Mouse (Mus musculus) neural tube, embryonic 13.5 days (tissue): ENCODE results near the gene Trpv2. TPM values are rescaled to one million over a fixed set of nuclear protein-coding genes. Genes with fewer than 3 reads are reported as not detected.

Source experiments
- ATAC-seq: fragments of 200-750 bp; cut with Nextera tagmentation; 2 replicates; pipeline ENCODE4 v1.8.0; 2017; ENCODE audit warnings: low read depth, mild to moderate bottlenecking, moderate TSS enrichment, moderate library complexity
- H3K27ac ChIP-seq: fragments of 300-500 bp; sonication (generic); replicated peaks from 2 replicates; pipeline ENCODE4 v1.5.1; 2015; ENCODE audit warnings: moderate library complexity, mild to moderate bottlenecking, inconsistent platforms
- H3K27me3 ChIP-seq: fragments of 300-500 bp; sonication (generic); 2 replicates; pipeline ENCODE4 v1.6.1; 2015; ENCODE audit warnings: mild to moderate bottlenecking, inconsistent platforms
- H3K36me3 ChIP-seq: fragments of 300-500 bp; sonication (generic); 2 replicates; pipeline ENCODE4 v1.6.1; 2015; ENCODE audit warnings: mild to moderate bottlenecking, inconsistent platforms
- H3K4me1 ChIP-seq: fragments of 300-500 bp; sonication (generic); replicated peaks from 2 replicates; pipeline ENCODE4 v1.6.1; 2015; ENCODE audit warnings: inconsistent platforms
- H3K4me2 ChIP-seq: fragments of 300-500 bp; sonication (generic); 2 replicates; pipeline ENCODE4 v1.6.1; 2015; ENCODE audit warnings: inconsistent platforms, mild to moderate bottlenecking, moderate library complexity
- H3K4me3 ChIP-seq: fragments of 300-500 bp; sonication (generic); 2 replicates; pipeline ENCODE4 v1.5.1; 2015; ENCODE audit warnings: mild to moderate bottlenecking, inconsistent platforms
- H3K9ac ChIP-seq: fragments of 300-500 bp; sonication (generic); 2 replicates; pipeline ENCODE4 v1.6.1; 2015; ENCODE audit warnings: moderate library complexity, mild to moderate bottlenecking, inconsistent platforms
- H3K9me3 ChIP-seq: fragments of 300-500 bp; sonication (generic); 2 replicates; pipeline ENCODE4 v1.6.1; 2016; ENCODE audit warnings: inconsistent platforms
- WGBS: fragments of 180-500 bp; shearing (Covaris S2); methylation state at CpG from one replicate; pipeline ENCODE4 v1.1.7; 2015; 5-methylcytosine and 5-hydroxymethylcytosine counted together
- polyA plus RNA-seq: library from polyadenylated mRNA; unstranded; fragments of >200 nt; fragmentation: Nextera tagmentation; extraction: Ambion mirVana; gene quantifications from 2 replicates; pipeline ENCODE4 v1.2.1, GENCODE M21; 2015

Gene Trpv2
- polyA plus RNA-seq, 1 experiment from 2014 or later, result 25.0 TPM

DNA sequence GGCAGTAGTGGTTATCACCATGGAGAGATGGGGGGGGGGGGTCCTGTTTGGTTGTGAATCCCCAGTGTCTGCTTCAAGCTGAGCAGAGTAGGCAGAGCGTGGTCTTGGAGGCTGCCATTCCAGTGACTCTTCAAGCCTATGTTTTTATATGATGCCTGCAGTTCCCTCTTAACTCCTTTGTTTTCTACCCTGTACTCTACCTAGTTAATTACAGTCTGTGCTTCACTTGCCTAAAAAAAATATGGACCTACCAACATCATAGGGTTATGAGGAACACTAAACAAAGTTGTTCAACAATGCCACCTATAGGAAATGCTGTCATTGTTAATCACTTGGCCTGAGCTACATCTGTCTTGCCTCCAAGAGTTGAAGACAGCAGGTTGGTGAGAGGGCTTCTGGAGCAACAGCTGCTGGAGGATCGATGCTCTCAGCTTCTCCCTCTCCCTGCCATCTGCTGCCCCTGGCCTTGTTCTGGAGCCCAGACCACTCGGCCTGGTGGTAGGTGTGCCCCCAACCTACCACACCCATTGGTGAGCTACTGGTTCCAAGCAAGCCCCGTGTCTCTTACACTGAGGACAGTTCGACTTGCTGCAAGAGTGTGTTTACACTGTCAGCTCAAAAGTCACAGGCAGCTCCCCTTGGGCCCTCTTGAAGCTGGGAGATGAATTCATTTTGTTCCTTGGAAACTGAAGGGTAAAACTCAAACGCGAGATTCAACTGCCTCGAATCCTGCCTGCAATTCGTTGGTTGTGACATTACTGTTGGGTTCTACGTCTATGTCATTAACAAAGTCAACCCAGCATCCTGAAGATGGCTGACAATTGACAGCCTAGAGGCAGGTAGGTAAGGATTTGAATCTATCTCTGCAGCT, 32.2 kb downstream of the Trpv2 start:
- H3K4me1 ChIP-seq, result peaks cover 49% of the 10 kb centered on the region
- 0 out of 2 replicates have a peak overlapping the region, but pooled peaks have one; percentile 35 for H3K27ac ChIP-seq

DNA sequence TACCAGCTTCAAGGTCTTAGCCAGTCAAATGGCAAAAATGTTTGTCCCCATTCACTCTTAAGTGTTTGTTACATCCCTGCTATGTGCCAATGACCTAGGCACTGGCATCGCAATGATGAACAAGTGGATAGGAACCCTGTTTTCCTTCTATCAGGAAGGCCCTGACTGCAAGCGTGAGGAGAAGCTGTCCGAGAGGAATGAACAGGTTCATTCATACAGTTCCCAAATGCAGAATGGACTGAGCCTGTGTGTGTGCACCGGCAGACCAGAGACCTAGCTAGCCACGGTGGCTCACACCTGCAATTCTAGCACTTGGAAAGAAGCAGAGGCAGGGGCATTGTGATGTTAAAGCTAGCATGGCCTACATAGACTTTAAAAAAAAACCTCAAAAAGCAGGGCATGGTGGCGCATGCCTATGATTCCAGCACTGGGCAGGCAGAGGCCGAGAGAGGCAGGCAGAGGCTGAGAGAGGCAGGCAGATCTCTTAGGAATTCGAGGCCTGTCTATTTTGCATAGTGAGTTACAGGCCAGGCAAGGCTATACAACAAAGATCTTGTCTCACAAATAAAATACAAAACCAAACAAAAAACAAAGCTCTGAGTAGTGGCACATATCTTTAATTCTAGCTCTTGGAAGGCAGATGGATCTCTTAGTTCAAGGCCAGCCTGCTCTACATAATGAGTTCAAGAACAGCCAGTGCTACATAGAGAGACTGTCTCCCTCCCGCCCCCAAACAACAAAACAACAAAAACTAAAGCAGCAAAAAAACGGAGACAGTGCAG, 33.1 kb downstream of the Trpv2 start:
- H3K9ac ChIP-seq, result peak overlapping the region; percentile 38; the same call in 1 of the 2 replicates
- H3K4me3 ChIP-seq, result no peak overlapping the region
- H3K9me3 ChIP-seq, result no peaks in the 10 kb centered on the region
- peaks cover 49% of the 10 kb centered on the region for H3K4me1 ChIP-seq
- no peaks in the 10 kb centered on the region for H3K27me3 ChIP-seq
- peaks cover 66% of the 10 kb centered on the region for H3K36me3 ChIP-seq
- H3K27ac ChIP-seq, result peak overlapping the region; percentile 20; the same call in 1 of the 2 replicates
- H3K4me2 ChIP-seq, result no peak overlapping the region
- ATAC-seq, result no peak
- 60% methylated on average over 10 of the region's 10 CpGs for WGBS

More for the DNA sequence above, 32.2 kb downstream of the Trpv2 start:
- no peak overlapping the region for H3K4me3 ChIP-seq
- ATAC-seq, result no peak
- H3K27me3 ChIP-seq, result no peaks in the 10 kb centered on the region
- WGBS, result 64% methylated on average over 10 of the region's 10 CpGs
- peak overlapping the region; percentile 99; the same call in 1 of the 2 replicates for H3K9ac ChIP-seq
- H3K4me2 ChIP-seq, result peak overlapping the region; percentile 96
- no peaks in the 10 kb centered on the region for H3K9me3 ChIP-seq
- peaks cover 66% of the 10 kb centered on the region for H3K36me3 ChIP-seq

DNA sequence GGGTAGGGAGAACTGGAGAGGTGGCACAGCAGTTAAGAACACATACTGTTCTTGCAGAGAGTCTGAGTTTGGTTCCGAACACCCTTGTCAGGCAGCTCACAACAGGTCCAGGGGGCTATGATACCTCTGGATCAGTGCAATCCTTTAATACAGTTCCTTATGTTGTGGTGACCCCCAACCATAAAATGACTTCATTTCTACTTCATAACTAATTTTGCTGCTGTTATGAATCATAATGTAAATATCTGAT, 33.6 kb downstream of the Trpv2 start:
- WGBS, result 95% methylated on average over 1 of the region's 1 CpGs
- no peak overlapping the region for H3K27ac ChIP-seq
- no peak overlapping the region for H3K4me3 ChIP-seq
- peaks cover 54% of the 10 kb centered on the region for H3K4me1 ChIP-seq
- ATAC-seq, result no peak
- H3K36me3 ChIP-seq, result peaks cover 66% of the 10 kb centered on the region
- H3K9me3 ChIP-seq, result no peaks in the 10 kb centered on the region
- no peak overlapping the region for H3K4me2 ChIP-seq
- H3K27me3 ChIP-seq, result no peaks in the 10 kb centered on the region
- H3K9ac ChIP-seq, result no peak overlapping the region

DNA sequence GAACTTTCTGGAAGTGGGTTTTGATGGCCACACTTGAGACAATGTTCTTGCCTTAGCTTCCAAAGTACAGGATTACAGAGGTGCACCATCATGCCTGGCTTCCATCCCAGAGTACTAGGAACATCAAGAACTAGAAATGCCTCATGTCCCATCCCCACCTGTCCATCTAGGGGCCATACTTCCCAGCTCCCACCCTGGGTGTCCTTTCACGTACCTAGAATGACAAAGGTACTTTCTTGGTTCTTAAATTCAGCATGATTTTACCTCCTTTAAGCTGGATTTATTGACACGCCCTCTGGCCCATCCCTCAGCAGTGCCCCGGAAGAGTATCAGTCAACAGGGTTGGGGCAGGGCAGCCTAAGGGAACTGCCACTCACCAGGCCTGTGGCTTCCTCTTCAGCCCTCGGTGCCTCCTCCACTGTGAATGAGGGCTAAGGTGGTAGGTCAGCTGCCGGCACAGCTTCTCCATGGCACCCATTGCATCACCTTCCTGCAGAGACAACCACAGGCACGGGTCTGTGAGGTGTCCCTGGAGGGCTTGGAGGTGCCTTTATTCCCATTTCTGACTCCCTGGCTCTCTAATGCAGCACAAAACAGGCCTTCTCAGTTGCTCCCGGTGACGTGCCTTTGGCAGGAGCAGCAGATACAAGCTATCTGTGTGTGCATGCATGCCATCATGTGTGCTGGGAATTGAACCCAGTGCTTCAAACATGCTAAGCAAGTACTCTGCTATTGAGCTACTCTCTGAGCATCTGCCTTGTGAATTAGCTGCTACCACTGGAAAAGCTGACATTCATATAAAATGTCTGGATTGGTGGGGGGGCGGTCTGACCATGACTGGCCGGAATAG, 34.8 kb downstream of the Trpv2 start:
- Histone ChIP-seq H3K9ac (no peak overlapping the region), H3K4me3 (no peak overlapping the region), H3K27ac (no peak overlapping the region), H3K36me3 (peaks cover 65% of the 10 kb centered on the region), H3K4me2 (no peak overlapping the region), H3K27me3 (no peaks in the 10 kb centered on the region), H3K4me1 (peaks cover 56% of the 10 kb centered on the region), H3K9me3 (no peaks in the 10 kb centered on the region)
- ATAC-seq, result no peak
- 82% methylated on average over 10 of the region's 10 CpGs for WGBS

DNA sequence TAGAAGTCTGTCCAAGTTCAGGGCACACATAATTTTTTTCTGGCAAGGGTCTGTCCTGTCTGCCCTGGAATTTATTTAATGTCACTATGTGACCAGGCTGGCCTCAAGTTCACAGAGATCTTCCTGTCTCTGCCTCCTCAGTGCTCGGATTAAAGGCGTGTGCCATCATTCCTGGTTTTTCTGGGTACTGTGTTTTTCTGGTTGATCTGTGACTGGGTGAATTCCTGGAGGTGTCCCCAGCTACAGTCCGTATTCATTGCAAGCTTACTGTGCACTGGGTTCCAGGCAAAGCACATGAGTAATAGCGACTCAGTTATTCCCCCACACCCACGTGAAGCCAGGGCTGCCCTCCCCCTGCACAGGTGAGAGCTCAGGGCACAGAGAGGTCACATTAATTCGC, 36.0 kb downstream of the Trpv2 start:
- no peak overlapping the region for H3K27ac ChIP-seq
- H3K4me2 ChIP-seq, result no peak overlapping the region
- peaks cover 52% of the 10 kb centered on the region for H3K36me3 ChIP-seq
- no peaks in the 10 kb centered on the region for H3K27me3 ChIP-seq
- peaks cover 55% of the 10 kb centered on the region for H3K4me1 ChIP-seq
- no peaks in the 10 kb centered on the region for H3K9me3 ChIP-seq
- WGBS, result 88% methylated on average over 6 of the region's 6 CpGs
- ATAC-seq, result no peak
- H3K4me3 ChIP-seq, result no peak overlapping the region
- H3K9ac ChIP-seq, result no peak overlapping the region

DNA sequence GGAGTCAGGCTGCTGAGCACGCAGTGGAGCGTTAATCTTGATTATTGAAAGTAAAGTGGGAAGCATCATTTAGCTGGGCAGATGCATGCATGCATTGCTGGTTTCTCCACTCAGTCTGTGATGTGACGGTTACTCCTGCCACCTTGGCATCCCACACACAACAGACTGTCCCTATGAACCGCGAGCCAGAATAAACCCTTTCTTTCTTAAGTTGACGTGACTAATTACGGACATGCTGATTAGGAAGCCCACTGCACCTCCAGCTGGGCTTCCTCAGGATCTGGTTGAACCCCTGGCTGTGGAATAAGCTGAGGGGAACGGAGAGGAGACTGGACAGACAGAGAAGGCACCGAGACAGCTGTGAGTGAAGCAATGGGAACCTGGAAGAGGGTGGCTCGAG, 38.3 kb downstream of the Trpv2 start:
- Histone ChIP-seq H3K27ac (peak overlapping the region; percentile 97), H3K4me3 (no peak overlapping the region), H3K4me1 (peaks cover 32% of the 10 kb centered on the region), H3K9me3 (no peaks in the 10 kb centered on the region), H3K9ac (peak overlapping the region; percentile 74), H3K4me2 (peak overlapping the region; percentile 54; the same call in 1 of the 2 replicates), H3K27me3 (no peaks in the 10 kb centered on the region), H3K36me3 (peaks cover 32% of the 10 kb centered on the region)
- WGBS, result 33% methylated on average over 10 of the region's 10 CpGs
- ATAC-seq, result no peak

DNA sequence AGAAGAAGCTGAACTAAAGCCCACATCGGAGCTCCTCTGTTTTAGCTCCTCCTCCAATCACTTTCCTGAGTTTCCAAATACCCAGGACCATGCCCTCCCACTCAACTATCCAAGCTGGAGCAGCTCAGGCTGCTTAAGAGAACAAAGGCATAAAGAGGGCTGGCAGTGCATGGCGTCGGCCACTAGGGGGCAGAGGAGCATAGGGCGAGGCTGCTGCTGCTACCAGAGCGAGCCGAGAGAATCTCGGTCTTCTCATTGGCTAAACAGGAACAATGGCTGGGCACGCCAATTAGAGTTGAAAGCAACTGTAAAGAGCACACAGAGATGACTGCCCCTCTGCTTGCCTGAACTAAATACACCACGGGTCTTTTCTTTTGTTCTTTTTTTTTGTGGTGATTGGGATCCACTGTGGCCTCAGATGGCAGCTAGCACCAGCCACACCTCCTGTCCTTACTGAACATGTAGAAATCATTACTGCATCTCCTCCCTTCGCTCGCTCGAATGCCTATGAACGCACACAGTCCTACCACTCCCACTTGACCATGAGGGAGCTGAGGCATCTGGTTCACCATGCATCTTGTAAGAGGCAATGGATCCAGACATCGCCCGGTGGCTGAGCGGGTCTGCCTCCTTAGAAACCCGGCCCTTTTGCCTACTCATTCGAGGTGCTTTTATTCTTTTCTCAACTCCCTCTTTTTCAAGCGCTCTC, 39.5 kb downstream of the Trpv2 start:
- 6% methylated on average over 19 of the region's 19 CpGs for WGBS
- ATAC-seq, result peak; percentile 95
- no peaks in the 10 kb centered on the region for H3K27me3 ChIP-seq

DNA sequence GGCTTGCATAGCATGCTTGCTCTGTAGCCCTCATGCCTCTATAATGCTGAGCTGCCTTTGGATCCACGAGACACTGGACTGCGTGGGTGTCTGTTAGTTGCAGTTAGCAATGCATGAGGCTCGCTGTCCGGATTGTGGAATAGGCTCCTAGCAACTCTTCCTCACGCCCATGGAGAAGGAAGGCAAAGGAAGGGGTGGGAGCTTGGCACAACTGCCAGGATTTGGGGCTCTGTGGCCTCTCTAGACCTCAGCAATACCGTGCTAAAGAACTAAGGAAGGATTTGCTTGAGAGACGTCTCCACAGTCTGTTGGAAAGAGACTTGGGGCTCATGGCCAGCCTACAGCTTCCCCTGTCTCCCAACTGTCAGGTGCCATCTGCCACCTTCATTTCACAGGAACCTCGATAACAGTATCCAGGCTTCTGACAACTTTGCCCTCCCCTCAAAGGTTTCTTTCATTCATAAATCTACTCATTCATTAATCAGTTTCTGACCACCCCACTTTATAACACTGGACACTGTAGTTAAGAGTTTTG, 40.7 kb downstream of the Trpv2 start:
- no peak for ATAC-seq
- H3K36me3 ChIP-seq, result peaks cover 15% of the 10 kb centered on the region
- WGBS, result 77% methylated on average over 8 of the region's 8 CpGs
- peaks cover 32% of the 10 kb centered on the region for H3K4me1 ChIP-seq
- H3K4me2 ChIP-seq, result no peak overlapping the region
- H3K27me3 ChIP-seq, result no peaks in the 10 kb centered on the region
- peak overlapping the region; percentile 67 for H3K9ac ChIP-seq
- peak overlapping the region; percentile 97 for H3K27ac ChIP-seq
- H3K9me3 ChIP-seq, result no peaks in the 10 kb centered on the region
- no peak overlapping the region for H3K4me3 ChIP-seq

More for the DNA sequence above, 39.5 kb downstream of the Trpv2 start:
- H3K36me3 ChIP-seq, result peaks cover 24% of the 10 kb centered on the region
- peaks cover 32% of the 10 kb centered on the region for H3K4me1 ChIP-seq
- peak overlapping the region; percentile 97 for H3K27ac ChIP-seq
- peak overlapping the region; percentile 24 for H3K4me3 ChIP-seq
- H3K9me3 ChIP-seq, result no peaks in the 10 kb centered on the region
- peak overlapping the region; percentile 74 for H3K9ac ChIP-seq
- peak overlapping the region; percentile 54 for H3K4me2 ChIP-seq

DNA sequence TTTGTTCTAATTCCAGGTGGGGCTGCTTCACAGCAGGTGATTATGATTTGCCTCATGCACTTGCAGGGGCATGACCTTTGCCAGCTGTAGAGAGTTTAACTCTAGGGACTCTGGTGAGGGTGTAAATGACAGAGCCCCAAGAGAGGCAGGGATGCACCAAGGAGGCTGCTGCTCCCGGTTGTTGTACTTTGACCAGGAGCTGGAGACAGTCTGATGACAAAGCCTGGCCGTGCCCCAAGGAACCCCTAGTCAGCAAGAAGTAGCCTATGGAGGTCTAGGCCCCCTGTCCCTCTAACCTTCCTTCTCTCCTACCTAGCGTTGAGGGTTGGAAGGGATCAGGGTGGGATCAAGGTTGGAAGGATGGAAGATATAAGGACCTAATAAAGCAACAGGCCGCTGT, 41.2 kb downstream of the Trpv2 start:
- peaks cover 10% of the 10 kb centered on the region for H3K36me3 ChIP-seq
- H3K27me3 ChIP-seq, result no peaks in the 10 kb centered on the region
- no peak overlapping the region for H3K9ac ChIP-seq
- H3K4me1 ChIP-seq, result peaks cover 32% of the 10 kb centered on the region
- no peak for ATAC-seq
- no peak overlapping the region for H3K27ac ChIP-seq
- no peak overlapping the region for H3K4me3 ChIP-seq
- no peaks in the 10 kb centered on the region for H3K9me3 ChIP-seq
- WGBS, result 87% methylated on average over 4 of the region's 4 CpGs
- no peak overlapping the region for H3K4me2 ChIP-seq

DNA sequence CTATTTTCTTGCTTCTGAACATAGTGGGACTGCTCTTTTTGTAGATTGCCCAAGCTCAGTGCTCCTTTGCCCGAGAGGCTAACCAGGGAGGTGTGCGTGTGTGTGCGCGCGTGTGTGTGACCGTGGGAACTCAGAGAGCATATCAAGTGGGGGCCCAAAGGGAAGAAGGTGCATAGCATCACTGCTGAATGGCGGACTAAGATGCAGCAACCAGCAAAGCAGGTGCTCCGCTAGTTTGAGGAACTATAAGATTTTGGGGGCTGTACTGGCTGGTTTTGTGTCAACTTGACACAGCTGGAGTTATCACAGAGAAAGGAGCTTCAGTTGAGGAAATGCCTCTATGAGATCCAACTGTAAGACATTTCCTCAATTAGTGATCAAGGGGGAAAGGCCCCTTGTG, 46.8 kb downstream of the Trpv2 start:
- H3K27ac ChIP-seq, result no peak overlapping the region
- WGBS, result 96% methylated on average over 8 of the region's 8 CpGs

DNA sequence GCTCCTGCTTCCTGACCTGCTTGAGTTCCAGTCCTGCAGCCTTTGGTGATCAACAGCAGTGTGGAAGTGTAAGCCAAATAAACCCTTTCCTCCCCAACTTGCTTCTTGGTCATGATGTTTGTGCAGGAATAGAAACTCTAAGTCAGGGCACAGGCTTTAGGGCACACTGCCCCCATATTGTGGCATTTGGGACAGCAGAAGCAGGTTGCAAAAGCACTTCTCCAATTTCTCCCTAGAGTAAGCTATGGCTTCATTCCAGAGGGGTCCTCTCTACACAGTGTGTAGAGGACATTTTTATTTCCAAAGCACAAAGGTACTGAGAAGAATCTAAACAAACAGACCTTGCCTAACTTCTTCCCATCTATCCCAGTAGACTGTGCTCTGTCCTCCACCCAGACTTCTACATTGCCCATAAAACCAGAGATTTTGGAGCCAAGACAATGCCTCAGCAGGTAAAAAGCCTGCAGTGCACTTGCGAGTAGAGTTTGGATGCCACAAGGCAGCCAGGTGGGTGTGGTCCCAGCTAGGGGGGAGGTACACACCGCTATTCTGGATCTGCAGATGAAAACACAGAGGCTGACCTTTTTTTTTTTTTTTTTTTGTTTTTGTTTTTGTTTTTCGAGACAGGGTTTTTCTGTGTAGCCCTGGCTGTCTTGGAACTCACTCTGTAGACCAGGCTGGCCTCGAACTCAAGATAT, 47.4 kb downstream of the Trpv2 start:
- no peak overlapping the region for H3K27ac ChIP-seq
- no peak overlapping the region for H3K4me3 ChIP-seq
- peaks cover 15% of the 10 kb centered on the region for H3K4me1 ChIP-seq
- H3K27me3 ChIP-seq, result no peaks in the 10 kb centered on the region
- no peaks in the 10 kb centered on the region for H3K9me3 ChIP-seq
- H3K4me2 ChIP-seq, result no peak overlapping the region
- H3K9ac ChIP-seq, result no peak overlapping the region
- ATAC-seq, result no peak
- 88% methylated on average over 4 of the region's 4 CpGs for WGBS
- peaks cover 5% of the 10 kb centered on the region for H3K36me3 ChIP-seq

More for the DNA sequence above, 46.8 kb downstream of the Trpv2 start:
- Histone ChIP-seq H3K36me3 (peaks cover 7% of the 10 kb centered on the region), H3K4me2 (no peak overlapping the region), H3K27me3 (no peaks in the 10 kb centered on the region), H3K9me3 (no peaks in the 10 kb centered on the region), H3K9ac (no peak overlapping the region), H3K4me1 (peaks cover 15% of the 10 kb centered on the region), H3K4me3 (no peak overlapping the region)
- ATAC-seq, result no peak
